Mouse (Mus musculus) neural tube, embryonic 15.5 days (tissue): Measurements from ENCODE around the gene Gm37240. TPM values are rescaled to one million over a fixed set of nuclear protein-coding genes. Genes with fewer than 3 reads are reported as not detected.
"Not testable (repeated sequence)": the region's sequence is repeated elsewhere in the genome, so short reads cannot be mapped to it uniquely, and the experiment has no call there.

Source experiments
- ATAC-seq: fragments of 200-750 bp; cut with Nextera tagmentation; 2 replicates; pipeline ENCODE4 v1.8.0; 2017; ENCODE audit warnings: mild to moderate bottlenecking, moderate TSS enrichment, moderate library complexity; ENCODE audit not compliant: low FRiP score
- H3K27ac ChIP-seq: fragments of 300-500 bp; sonication (generic); replicated peaks from 2 replicates; pipeline ENCODE4 v1.5.1; 2015; ENCODE audit warnings: mild to moderate bottlenecking, inconsistent platforms
- H3K27me3 ChIP-seq: fragments of 300-500 bp; sonication (generic); replicated peaks from 2 replicates; pipeline ENCODE4 v1.6.1; 2015; ENCODE audit warnings: inconsistent platforms
- H3K36me3 ChIP-seq: fragments of 300-500 bp; sonication (generic); 2 replicates; pipeline ENCODE4 v1.6.1; 2015; ENCODE audit warnings: inconsistent platforms
- H3K4me1 ChIP-seq: fragments of 300-500 bp; sonication (generic); 2 replicates; pipeline ENCODE4 v1.6.1; 2015; ENCODE audit warnings: inconsistent platforms
- H3K4me2 ChIP-seq: fragments of 300-500 bp; sonication (generic); 2 replicates; pipeline ENCODE4 v1.6.1; 2015; ENCODE audit warnings: inconsistent platforms, mild to moderate bottlenecking, moderate library complexity
- H3K4me3 ChIP-seq: fragments of 300-500 bp; sonication (generic); replicated peaks from 2 replicates; pipeline ENCODE4 v1.5.1; 2015; ENCODE audit warnings: mild to moderate bottlenecking, inconsistent platforms
- H3K9ac ChIP-seq: fragments of 300-500 bp; sonication (generic); replicated peaks from 2 replicates; pipeline ENCODE4 v1.6.1; 2015; ENCODE audit warnings: mild to moderate bottlenecking, inconsistent platforms
- H3K9me3 ChIP-seq: fragments of 300-500 bp; sonication (generic); replicated peaks from 2 replicates; pipeline ENCODE4 v1.6.1; 2016; ENCODE audit warnings: inconsistent platforms
- WGBS: fragments of 180-500 bp; shearing (Covaris S2); methylation state at CpG from one replicate; pipeline ENCODE4 v1.1.7; 2015; ENCODE audit warnings: mixed read lengths; 5-methylcytosine and 5-hydroxymethylcytosine counted together
- polyA plus RNA-seq: library from polyadenylated mRNA; unstranded; fragments of >200 nt; fragmentation: Nextera tagmentation; extraction: Ambion mirVana; gene quantifications from 2 replicates; pipeline ENCODE4 v1.2.1, GENCODE M21; 2015

Gm37240 gene
- polyA plus RNA-seq, 1 experiment from 2014 or later, result 0.99 TPM

DNA sequence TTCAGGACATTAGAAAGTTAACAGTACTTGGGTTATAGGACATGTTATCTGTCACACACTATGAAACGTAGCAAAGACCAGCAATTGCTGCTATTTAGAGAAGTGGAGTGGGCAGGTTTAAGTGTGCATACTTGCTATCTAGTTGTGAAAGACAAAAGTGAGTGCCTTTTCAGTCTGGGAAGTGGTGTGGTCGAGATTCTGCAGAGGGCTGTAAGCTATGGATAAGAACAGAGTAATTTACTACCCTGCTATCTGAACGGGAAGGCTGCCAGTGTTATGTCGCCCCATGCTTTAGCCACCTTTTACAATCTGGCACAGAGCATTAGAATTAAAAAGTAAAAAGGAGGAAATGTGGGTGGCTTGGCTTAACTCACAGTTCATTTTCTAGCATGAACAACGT is 1300.6 kb downstream of the Gm37240 start:
- no peak overlapping the region for H3K4me2 ChIP-seq
- no peak overlapping the region for H3K4me3 ChIP-seq
- 46% methylated on average over 5 of the region's 5 CpGs for WGBS
- no peak overlapping the region for H3K27ac ChIP-seq
- no peaks in the 10 kb centered on the region for H3K9me3 ChIP-seq
- H3K27me3 ChIP-seq, result peaks cover 3% of the 10 kb centered on the region; the same call in 1 of the 2 replicates
- H3K9ac ChIP-seq, result no peak overlapping the region
- peaks cover 11% of the 10 kb centered on the region for H3K4me1 ChIP-seq
- ATAC-seq, result no peak
- H3K36me3 ChIP-seq, result no peaks in the 10 kb centered on the region

DNA sequence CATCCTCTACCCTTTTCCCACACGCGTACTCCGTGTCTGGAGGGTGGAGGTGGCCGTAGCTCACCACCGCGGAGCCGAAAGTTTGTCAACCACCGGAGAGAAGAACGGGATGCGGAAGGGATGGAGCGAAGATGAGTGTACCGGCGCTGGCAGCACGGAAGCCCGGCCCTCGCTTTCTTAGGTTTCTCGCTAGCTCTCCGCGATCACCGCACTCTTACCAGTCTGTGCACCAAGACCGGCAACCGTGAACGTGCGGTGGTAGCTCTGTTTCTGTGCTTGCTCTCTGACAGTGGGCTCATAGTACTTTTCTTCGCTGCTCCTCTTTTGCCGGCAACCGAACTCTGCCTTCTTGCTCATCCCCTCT is 1304.4 kb downstream of the Gm37240 start:
- peaks cover 32% of the 10 kb centered on the region for H3K4me1 ChIP-seq
- H3K4me3 ChIP-seq, result peak overlapping the region; percentile 87
- H3K9me3 ChIP-seq, result no peaks in the 10 kb centered on the region
- H3K4me2 ChIP-seq, result peak overlapping the region; percentile 87
- peak overlapping the region; percentile 66 for H3K9ac ChIP-seq
- H3K27ac ChIP-seq, result peak overlapping the region; percentile 93
- WGBS, result 0% methylated on average over 27 of the region's 27 CpGs
- H3K27me3 ChIP-seq, result peaks cover 3% of the 10 kb centered on the region; the same call in 1 of the 2 replicates
- peak; percentile 70 for ATAC-seq
- no peaks in the 10 kb centered on the region for H3K36me3 ChIP-seq

DNA sequence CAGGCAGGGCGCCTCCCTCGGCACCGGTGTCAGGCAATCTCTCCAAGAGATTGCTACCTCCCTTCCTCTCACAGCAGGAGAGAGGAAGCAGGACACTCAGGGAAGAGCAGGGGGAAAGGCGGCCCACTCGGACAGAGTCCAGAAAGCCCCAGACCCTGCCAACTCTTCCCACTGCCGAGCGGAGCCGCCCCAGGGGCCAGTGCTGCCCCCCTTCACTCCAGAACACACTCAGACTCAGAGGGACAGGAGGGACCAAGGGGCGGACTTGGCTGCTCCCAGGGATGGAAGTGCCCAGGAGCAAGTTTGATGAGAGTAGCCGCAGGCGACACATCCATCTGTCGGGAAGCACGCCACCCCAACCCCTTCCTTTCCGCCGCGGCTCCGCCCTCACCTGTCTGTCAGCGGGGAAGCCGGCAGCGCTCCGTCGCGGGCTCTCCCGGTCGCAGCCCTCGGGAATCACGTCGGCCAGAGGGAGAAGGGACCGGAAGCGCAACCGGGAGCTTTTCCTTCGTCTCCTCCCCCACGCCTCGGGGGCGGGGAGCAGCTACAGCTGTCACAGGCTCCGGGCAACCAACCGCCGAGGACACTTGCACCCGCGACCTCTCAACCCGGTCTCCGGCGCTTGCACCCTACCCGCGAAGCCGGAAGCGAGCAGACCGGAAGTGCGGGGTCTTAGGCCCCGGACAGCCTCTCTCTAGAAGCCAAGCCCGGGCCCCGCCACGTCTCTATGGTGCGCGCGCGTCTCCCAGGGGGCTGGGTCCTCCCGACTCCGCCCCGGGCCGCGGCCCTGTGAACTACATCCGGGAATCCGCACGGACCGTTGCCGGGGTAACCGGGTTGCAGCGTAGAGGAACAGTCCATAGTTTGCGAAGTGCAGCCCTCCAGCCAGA is 1305.0 kb downstream of the Gm37240 start, which contains the start of gene Arfip1:
Gene Arfip1 (minus strand): TSS at position 603 of the 890 bp plus-strand sequence.
- H3K36me3 ChIP-seq, result no peaks in the 10 kb centered on the region
- under 1% methylated on average over 58 of the region's 70 CpGs for WGBS
- H3K4me3 ChIP-seq, result peak within 1 kb of the TSS; percentile 87
- H3K9ac ChIP-seq, result peak within 1 kb of the TSS; percentile 66
- no peaks in the 10 kb centered on the region for H3K9me3 ChIP-seq
- H3K27ac ChIP-seq, result peak within 1 kb of the TSS; percentile 93
- peaks cover 3% of the 10 kb centered on the region; the same call in 1 of the 2 replicates for H3K27me3 ChIP-seq
- H3K4me2 ChIP-seq, result peak within 1 kb of the TSS; percentile 87
- H3K4me1 ChIP-seq, result peaks cover 32% of the 10 kb centered on the region
- peak; percentile 98 for ATAC-seq

DNA sequence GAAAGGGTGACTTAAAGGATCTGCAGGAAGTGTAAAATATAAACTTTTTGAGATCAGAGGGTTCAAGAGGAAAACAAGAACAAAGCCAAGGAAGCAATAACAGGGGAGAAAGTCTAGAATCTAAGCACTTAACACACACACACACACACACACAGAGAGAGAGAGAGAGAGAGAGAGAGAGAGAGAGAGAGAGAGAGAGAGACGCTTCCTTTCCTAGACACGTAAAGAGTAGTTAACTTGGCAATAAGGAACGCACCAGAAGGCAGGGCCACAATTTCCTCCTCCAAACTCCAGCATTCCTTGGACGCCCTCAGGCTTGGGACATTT is 1305.7 kb downstream of the Gm37240 start:
- peak overlapping the region; percentile 87 for H3K4me2 ChIP-seq
- peaks cover 32% of the 10 kb centered on the region for H3K4me1 ChIP-seq
- 3% methylated on average over 4 of the region's 4 CpGs for WGBS
- H3K9ac ChIP-seq, result peak overlapping the region; percentile 66
- peaks cover 3% of the 10 kb centered on the region; the same call in 1 of the 2 replicates for H3K27me3 ChIP-seq
- H3K27ac ChIP-seq, result peak overlapping the region; percentile 93
- ATAC-seq, result no peak
- peak overlapping the region; percentile 87 for H3K4me3 ChIP-seq
- H3K36me3 ChIP-seq, result no peaks in the 10 kb centered on the region
- H3K9me3 ChIP-seq, result no peaks in the 10 kb centered on the region

- ATAC-seq, result no peak
- Histone ChIP-seq H3K4me1 (peaks cover 32% of the 10 kb centered on the region), H3K36me3 (no peaks in the 10 kb centered on the region), H3K27ac (no peak overlapping the region), H3K27me3 (peaks cover 3% of the 10 kb centered on the region; the same call in 1 of the 2 replicates), H3K9me3 (no peaks in the 10 kb centered on the region), H3K4me2 (peak overlapping the region; percentile 87), H3K9ac (no peak overlapping the region), H3K4me3 (peak overlapping the region; percentile 87; the same call in 1 of the 2 replicates)
- whole genome bisulfite sequencing, result 70% methylated on average over 4 of the region's 4 CpGs
These were observed 1306.6 kb downstream of the Gm37240 start for GRCm38 (mm10) chr3:84580716-84581115.

- no peak overlapping the region for H3K9ac ChIP-seq
- 97% methylated on average over 3 of the region's 3 CpGs for WGBS
- no peak overlapping the region for H3K27ac ChIP-seq
- peaks cover 3% of the 10 kb centered on the region; the same call in 1 of the 2 replicates for H3K4me1 ChIP-seq
- H3K36me3 ChIP-seq, result no peaks in the 10 kb centered on the region
- no peak for ATAC-seq
- H3K27me3 ChIP-seq, result no peaks in the 10 kb centered on the region
- H3K4me3 ChIP-seq, result no peak overlapping the region
- H3K9me3 ChIP-seq, result no peaks in the 10 kb centered on the region
- no peak overlapping the region for H3K4me2 ChIP-seq
These were observed 1316.8 kb downstream of the Gm37240 start for GRCm38 (mm10) chr3:84570501-84570900.

GRCm38 (mm10) chr3:84569587-84569986 is 1317.7 kb downstream of the Gm37240 start:
- ATAC-seq, result no peak
- no peak overlapping the region for H3K27ac ChIP-seq
- no peaks in the 10 kb centered on the region for H3K27me3 ChIP-seq
- H3K9ac ChIP-seq, result no peak overlapping the region
- no peaks in the 10 kb centered on the region for H3K9me3 ChIP-seq
- peaks cover 3% of the 10 kb centered on the region; the same call in 1 of the 2 replicates for H3K4me1 ChIP-seq
- no peak overlapping the region for H3K4me3 ChIP-seq
- H3K4me2 ChIP-seq, result no peak overlapping the region
- WGBS, result 77% methylated on average over 6 of the region's 6 CpGs
- H3K36me3 ChIP-seq, result no peaks in the 10 kb centered on the region

DNA sequence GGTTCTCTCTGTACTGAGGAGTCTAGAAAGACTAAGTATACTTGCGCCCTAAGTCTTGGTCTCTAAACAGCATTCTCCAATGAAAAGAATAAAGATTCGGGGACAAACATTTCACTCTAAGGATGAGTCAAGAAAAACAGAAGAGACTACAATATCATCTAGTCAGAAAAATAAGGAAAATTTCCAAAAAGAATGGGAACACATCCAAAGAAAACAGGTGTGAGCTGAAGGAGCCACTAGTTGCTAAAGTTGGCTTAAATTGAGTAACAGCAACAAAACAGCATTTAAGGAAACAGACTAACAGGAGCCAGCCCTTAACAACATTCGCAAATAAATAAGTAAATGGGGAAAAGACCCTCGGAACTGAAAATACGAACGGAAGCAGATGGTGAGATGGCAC is 1318.8 kb downstream of the Gm37240 start:
- no peak overlapping the region for H3K4me2 ChIP-seq
- no peak overlapping the region for H3K27ac ChIP-seq
- H3K27me3 ChIP-seq, result no peaks in the 10 kb centered on the region
- no peak overlapping the region for H3K4me3 ChIP-seq
- no peak for ATAC-seq
- H3K9me3 ChIP-seq, result no peaks in the 10 kb centered on the region
- peaks cover 3% of the 10 kb centered on the region; the same call in 1 of the 2 replicates for H3K4me1 ChIP-seq
- 94% methylated on average over 6 of the region's 6 CpGs for WGBS
- no peaks in the 10 kb centered on the region for H3K36me3 ChIP-seq
- no peak overlapping the region for H3K9ac ChIP-seq

DNA sequence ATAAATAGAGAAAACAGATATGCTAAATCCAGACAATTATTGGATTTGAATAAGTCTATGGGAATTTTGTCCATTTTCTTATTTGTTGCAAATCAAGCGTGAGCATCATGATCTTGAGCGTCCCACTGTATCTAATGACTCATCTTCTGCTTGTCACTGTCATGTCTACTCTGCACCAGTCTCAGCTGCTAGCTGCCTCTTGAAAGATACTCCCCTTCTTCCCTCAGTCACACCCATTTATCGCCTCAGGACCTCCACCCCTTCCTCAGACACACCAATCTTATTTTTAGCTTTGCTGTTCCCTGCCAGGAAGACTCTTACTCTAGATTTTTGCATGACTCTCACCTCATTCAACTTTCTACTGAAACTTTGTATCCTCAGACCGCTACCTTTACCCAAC is 1323.9 kb downstream of the Gm37240 start:
- WGBS, result 95% methylated on average over 4 of the region's 4 CpGs
- Histone ChIP-seq H3K36me3 (no peaks in the 10 kb centered on the region), H3K4me3 (no peak overlapping the region), H3K9ac (no peak overlapping the region), H3K4me2 (no peak overlapping the region), H3K27me3 (no peaks in the 10 kb centered on the region), H3K27ac (no peak overlapping the region), H3K4me1 (no peaks in the 10 kb centered on the region), H3K9me3 (no peaks in the 10 kb centered on the region)
- no peak for ATAC-seq

GRCm38 (mm10) chr3:84562911-84563310 is 1324.4 kb downstream of the Gm37240 start:
- WGBS, result 98% methylated on average over 2 of the region's 2 CpGs
- H3K4me2 ChIP-seq, H3K4me3 ChIP-seq, H3K27ac ChIP-seq, ATAC-seq, H3K36me3 ChIP-seq, H3K9ac ChIP-seq, H3K9me3 ChIP-seq, H3K27me3 ChIP-seq, H3K4me1 ChIP-seq: not testable (repeated sequence)

- H3K4me3 ChIP-seq, result no peak overlapping the region
- H3K9ac ChIP-seq, result no peak overlapping the region
- H3K4me1 ChIP-seq, result no peaks in the 10 kb centered on the region; the same call in 1 of the 2 replicates
- H3K27ac ChIP-seq, result no peak overlapping the region
- H3K27me3 ChIP-seq, result no peaks in the 10 kb centered on the region
- H3K36me3 ChIP-seq, result no peaks in the 10 kb centered on the region
- H3K4me2 ChIP-seq, result no peak overlapping the region
- ATAC-seq, result no peak
- 98% methylated on average over 3 of the region's 3 CpGs for WGBS
- H3K9me3 ChIP-seq, result no peaks in the 10 kb centered on the region
These were observed 1329.0 kb downstream of the Gm37240 start for GRCm38 (mm10) chr3:84558301-84558700.

GRCm38 (mm10) chr3:84555780-84556179 is 1331.5 kb downstream of the Gm37240 start:
- Histone ChIP-seq H3K4me2 (no peak overlapping the region), H3K4me1 (no peaks in the 10 kb centered on the region; the same call in 1 of the 2 replicates), H3K4me3 (no peak overlapping the region), H3K9ac (no peak overlapping the region), H3K27me3 (no peaks in the 10 kb centered on the region), H3K36me3 (no peaks in the 10 kb centered on the region), H3K27ac (no peak overlapping the region), H3K9me3 (no peaks in the 10 kb centered on the region)
- ATAC-seq, result no peak
- 90% methylated on average over 3 of the region's 3 CpGs for WGBS
